Mouse (Mus musculus): ENCODE results near the gene Lhfp.

- TF ChIP-seq POLR2A (IDR thresholded peaks at IDR 0.05; ENCODE audit: borderline replicate concordance, control insufficient read depth, low read depth, low read length): no peak
- no peak for TF ChIP-seq CTCF (IDR thresholded peaks at IDR 0.05; ENCODE audit: control insufficient read depth, insufficient read depth, low read length)
These were observed 242.7 kb downstream of the Lhfp start for GRCm38 (mm10) chr3:53284023-53284422.

Data from bone marrow, adult 2 months (tissue).